Mouse (Mus musculus): ENCODE measurements around the gene Gm21256. TPM values are rescaled to one million over a fixed set of nuclear protein-coding genes. Genes with fewer than 3 reads are reported as not detected.
"Not testable (repeated sequence)": the region's sequence is repeated elsewhere in the genome, so short reads cannot be mapped to it uniquely, and the experiment has no call there.

The Gm21256 gene
- polyA plus RNA-seq (2015; fragmentation: Nextera tagmentation; extraction: Ambion mirVana) = not detected in 2 replicates

GRCm38 (mm10) chrY:47450660-47451059, at the start of gene Gm21256:
Gene Gm21256, plus strand, starts transcription at chrY:47450960.
- H3K4me1 ChIP-seq (ENCODE audit: insufficient read depth); H3K4me3 ChIP-seq (ENCODE audit: low read depth, low read length); ATAC-seq; H3K27ac ChIP-seq (ENCODE audit: low read depth); DNase-seq; H3K9me3 ChIP-seq (ENCODE audit: low read length); H3K27me3 ChIP-seq (ENCODE audit: insufficient read depth, low read length); H3K9ac ChIP-seq (replicated peaks); H3K36me3 ChIP-seq (replicated peaks; ENCODE audit: insufficient read depth, low read length); H3K4me2 ChIP-seq (ENCODE audit: low read depth, low read length): not testable (repeated sequence)
- WGBS (ENCODE audit: insufficient replicate concordance) = no CpG with 5 or more reads among the region's 7 CpGs

Other genes starting within 250 kb of the Gm21256 start
- gene Gm21170, start 240.1 kb downstream of the Gm21256 start, polyA plus RNA-seq (2015; fragmentation: Nextera tagmentation; extraction: Ambion mirVana) = not detected in 2 replicates